Mouse (Mus musculus): Measurements from ENCODE around the gene Mapk1. TPM values are rescaled to one million over a fixed set of nuclear protein-coding genes. Genes with fewer than 3 reads are reported as not detected.
A peak's percentile ranks its signal among the peaks of the same experiment; 100 is the strongest.

Gene Mapk1
- 196 and 210 TPM in 2 replicates for polyA plus RNA-seq (2015; fragmentation: Nextera tagmentation; extraction: Ambion mirVana)

- peak within 1 kb of the TSS; percentile 98 for H3K27ac ChIP-seq (ENCODE audit: low read length)
- peak; percentile 99 for ATAC-seq
- WGBS = under 1% methylated on average over 35 of the region's 35 CpGs
- H3K9me3 ChIP-seq (ENCODE audit: control insufficient read depth, low read length) = no peaks in the 10 kb centered on the region
- peak within 1 kb of the TSS; percentile 91 for H3K9ac ChIP-seq (replicated peaks; ENCODE audit: low read depth, low read length)
- H3K27me3 ChIP-seq (replicated peaks; ENCODE audit: control insufficient read depth, insufficient read depth, low read length) = no peaks in the 10 kb centered on the region
- no peaks in the 10 kb centered on the region for H3K36me3 ChIP-seq (ENCODE audit: control insufficient read depth, insufficient read depth)
- peak within 1 kb of the TSS; percentile 79 for H3K4me2 ChIP-seq (ENCODE audit: low read length)
- H3K4me3 ChIP-seq (replicated peaks; ENCODE audit: low read length) = peak within 1 kb of the TSS; percentile 83
- peaks cover 22% of the 10 kb centered on the region for H3K4me1 ChIP-seq (replicated peaks; ENCODE audit: control insufficient read depth, insufficient read depth, low read length)
These were observed at the start of gene Mapk1 for GRCm38 (mm10) chr16:16983131-16983533. TSS of gene Mapk1 (plus strand) at chr16:16983382.

DNA sequence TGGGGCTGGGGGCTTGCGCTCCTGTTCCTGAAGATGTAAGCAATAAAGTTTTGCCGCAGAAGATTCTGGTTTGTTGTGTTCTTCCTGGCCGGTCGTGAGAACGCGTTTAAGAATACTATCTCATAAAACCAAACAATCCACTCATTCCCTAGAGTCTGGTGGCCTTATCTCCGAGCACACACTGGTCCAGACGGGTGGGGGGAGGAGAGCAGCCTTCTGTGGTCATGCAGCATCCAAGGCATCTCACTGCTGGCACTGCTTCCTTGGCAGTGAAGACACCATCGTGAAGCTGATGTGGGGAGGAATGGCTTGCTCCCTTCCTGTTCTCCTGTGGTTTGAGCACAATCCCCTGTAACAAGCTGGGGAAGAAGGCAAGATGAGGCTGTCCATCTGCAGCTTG lies 43.6 kb upstream of the Mapk1 start:
- no peaks in the 10 kb centered on the region for H3K27me3 ChIP-seq (replicated peaks; ENCODE audit: control insufficient read depth, insufficient read depth, low read length)
- no peak for ATAC-seq
- no peak overlapping the region for H3K4me3 ChIP-seq (replicated peaks; ENCODE audit: low read length)
- WGBS = 99% methylated on average over 9 of the region's 9 CpGs
- H3K9me3 ChIP-seq (ENCODE audit: control insufficient read depth, low read length) = no peaks in the 10 kb centered on the region
- H3K27ac ChIP-seq (ENCODE audit: low read length) = no peak overlapping the region
- no peaks in the 10 kb centered on the region for H3K4me1 ChIP-seq (replicated peaks; ENCODE audit: control insufficient read depth, insufficient read depth, low read length)
- H3K9ac ChIP-seq (replicated peaks; ENCODE audit: low read depth, low read length) = no peak overlapping the region
- H3K36me3 ChIP-seq (ENCODE audit: control insufficient read depth, insufficient read depth) = no peaks in the 10 kb centered on the region
- no peak overlapping the region for H3K4me2 ChIP-seq (ENCODE audit: low read length)

GRCm38 (mm10) chr16:16941078-16941477 lies 42.1 kb upstream of the Mapk1 start:
- Histone ChIP-seq H3K4me3 (replicated peaks; ENCODE audit: low read length) (no peak overlapping the region), H3K9me3 (ENCODE audit: control insufficient read depth, low read length) (no peaks in the 10 kb centered on the region), H3K27me3 (replicated peaks; ENCODE audit: control insufficient read depth, insufficient read depth, low read length) (no peaks in the 10 kb centered on the region), H3K27ac (ENCODE audit: low read length) (no peak overlapping the region), H3K4me1 (replicated peaks; ENCODE audit: control insufficient read depth, insufficient read depth, low read length) (no peaks in the 10 kb centered on the region), H3K4me2 (ENCODE audit: low read length) (no peak overlapping the region), H3K36me3 (ENCODE audit: control insufficient read depth, insufficient read depth) (no peaks in the 10 kb centered on the region), H3K9ac (replicated peaks; ENCODE audit: low read depth, low read length) (no peak overlapping the region)
- 90% methylated on average over 2 of the region's 2 CpGs for WGBS
- ATAC-seq = no peak

DNA sequence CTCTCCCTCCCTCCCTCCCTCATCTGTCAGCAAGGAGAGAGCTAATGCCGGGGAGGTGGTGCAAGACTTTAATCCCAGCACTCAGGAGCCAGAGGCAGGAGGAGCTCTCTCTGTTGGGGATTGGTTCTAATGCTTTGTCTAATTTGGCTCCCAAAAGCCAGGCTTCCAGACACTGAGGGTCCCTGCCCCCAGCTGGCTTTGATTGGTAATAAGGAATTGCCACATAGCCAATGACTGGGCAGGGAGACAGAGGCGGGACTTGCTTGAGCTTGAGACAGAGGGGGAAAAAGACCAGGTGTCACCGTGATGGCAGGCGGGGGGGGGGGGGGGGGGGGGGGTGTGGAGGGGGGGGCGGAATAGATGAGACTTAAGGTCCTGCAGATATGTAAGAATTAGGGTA lies 24.6 kb upstream of the Mapk1 start:
- no peak overlapping the region for H3K9ac ChIP-seq (replicated peaks; ENCODE audit: low read depth, low read length)
- no peaks in the 10 kb centered on the region for H3K9me3 ChIP-seq (ENCODE audit: control insufficient read depth, low read length)
- H3K27ac ChIP-seq (ENCODE audit: low read length) = no peak overlapping the region
- no peak overlapping the region for H3K4me3 ChIP-seq (replicated peaks; ENCODE audit: low read length)
- 29% methylated on average over 1 of the region's 5 CpGs for WGBS
- ATAC-seq = no peak
- no peaks in the 10 kb centered on the region for H3K4me1 ChIP-seq (replicated peaks; ENCODE audit: control insufficient read depth, insufficient read depth, low read length)
- H3K36me3 ChIP-seq (ENCODE audit: control insufficient read depth, insufficient read depth) = no peaks in the 10 kb centered on the region
- H3K27me3 ChIP-seq (replicated peaks; ENCODE audit: control insufficient read depth, insufficient read depth, low read length) = no peaks in the 10 kb centered on the region
- no peak overlapping the region for H3K4me2 ChIP-seq (ENCODE audit: low read length)

DNA sequence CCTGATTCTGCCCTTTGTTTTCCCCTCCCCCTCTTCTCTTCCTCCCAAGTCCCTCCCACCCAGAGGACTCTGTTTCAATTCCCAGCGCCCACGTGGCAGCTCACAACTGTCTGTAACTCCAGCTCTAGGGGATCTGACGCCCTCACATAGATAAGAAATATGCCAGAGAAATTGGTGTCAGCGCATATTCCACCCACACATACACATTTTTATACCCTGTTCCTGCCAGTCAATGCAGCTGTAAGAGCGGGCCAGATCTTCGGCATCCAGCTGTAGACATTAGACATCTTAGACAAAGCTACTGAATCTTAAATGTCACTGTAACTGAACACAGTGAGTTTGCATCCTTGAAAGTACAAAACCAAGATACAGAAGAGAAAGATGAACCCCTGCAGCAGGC lies 23.3 kb upstream of the Mapk1 start:
- no peak overlapping the region for H3K27ac ChIP-seq (ENCODE audit: low read length)
- no peak overlapping the region for H3K4me3 ChIP-seq (replicated peaks; ENCODE audit: low read length)
- H3K27me3 ChIP-seq (replicated peaks; ENCODE audit: control insufficient read depth, insufficient read depth, low read length) = no peaks in the 10 kb centered on the region
- H3K9me3 ChIP-seq (ENCODE audit: control insufficient read depth, low read length) = no peaks in the 10 kb centered on the region
- H3K4me2 ChIP-seq (ENCODE audit: low read length) = no peak overlapping the region
- 89% methylated on average over 6 of the region's 6 CpGs for WGBS
- no peak overlapping the region for H3K9ac ChIP-seq (replicated peaks; ENCODE audit: low read depth, low read length)
- no peaks in the 10 kb centered on the region for H3K4me1 ChIP-seq (replicated peaks; ENCODE audit: control insufficient read depth, insufficient read depth, low read length)
- ATAC-seq = no peak
- no peaks in the 10 kb centered on the region for H3K36me3 ChIP-seq (ENCODE audit: control insufficient read depth, insufficient read depth)

- Histone ChIP-seq H3K27ac (ENCODE audit: low read length) (no peak overlapping the region), H3K36me3 (ENCODE audit: control insufficient read depth, insufficient read depth) (no peaks in the 10 kb centered on the region), H3K4me2 (ENCODE audit: low read length) (no peak overlapping the region), H3K27me3 (replicated peaks; ENCODE audit: control insufficient read depth, insufficient read depth, low read length) (no peaks in the 10 kb centered on the region), H3K4me3 (replicated peaks; ENCODE audit: low read length) (no peak overlapping the region), H3K9me3 (ENCODE audit: control insufficient read depth, low read length) (no peaks in the 10 kb centered on the region), H3K4me1 (replicated peaks; ENCODE audit: control insufficient read depth, insufficient read depth, low read length) (no peaks in the 10 kb centered on the region), H3K9ac (replicated peaks; ENCODE audit: low read depth, low read length) (no peak overlapping the region)
- no peak for ATAC-seq
- WGBS = 66% methylated on average over 1 of the region's 1 CpGs
These were observed 18.0 kb upstream of the Mapk1 start for GRCm38 (mm10) chr16:16965149-16965548.

DNA sequence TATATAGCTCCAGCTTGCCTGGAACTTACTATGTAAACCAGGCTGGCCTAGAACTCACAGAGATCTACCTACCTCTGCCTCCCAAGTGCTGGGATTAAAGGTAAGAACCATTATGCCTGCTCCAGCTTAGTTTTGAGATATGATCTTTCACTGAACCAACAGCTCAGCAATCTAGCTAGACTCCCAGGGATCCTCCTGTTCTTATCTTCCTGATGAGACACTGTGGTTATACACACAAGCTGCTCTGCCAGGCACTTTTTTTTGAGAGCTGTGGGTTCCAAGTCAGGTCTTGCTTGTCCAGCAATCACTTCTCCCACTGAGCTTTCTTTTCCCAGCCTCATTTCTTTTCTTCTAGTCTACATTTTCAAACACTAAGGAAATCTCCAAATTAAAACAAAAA lies 16.9 kb upstream of the Mapk1 start:
- ATAC-seq = no peak
- no peaks in the 10 kb centered on the region for H3K4me1 ChIP-seq (replicated peaks; ENCODE audit: control insufficient read depth, insufficient read depth, low read length)
- no peak overlapping the region for H3K9ac ChIP-seq (replicated peaks; ENCODE audit: low read depth, low read length)
- H3K27ac ChIP-seq (ENCODE audit: low read length) = no peak overlapping the region
- no peak overlapping the region for H3K4me3 ChIP-seq (replicated peaks; ENCODE audit: low read length)
- H3K4me2 ChIP-seq (ENCODE audit: low read length) = no peak overlapping the region
- H3K36me3 ChIP-seq (ENCODE audit: control insufficient read depth, insufficient read depth) = no peaks in the 10 kb centered on the region
- H3K9me3 ChIP-seq (ENCODE audit: control insufficient read depth, low read length) = no peaks in the 10 kb centered on the region
- no peaks in the 10 kb centered on the region for H3K27me3 ChIP-seq (replicated peaks; ENCODE audit: control insufficient read depth, insufficient read depth, low read length)

GRCm38 (mm10) chr16:16978061-16978460 lies 5.1 kb upstream of the Mapk1 start:
- Histone ChIP-seq H3K36me3 (ENCODE audit: control insufficient read depth, insufficient read depth) (no peaks in the 10 kb centered on the region), H3K9me3 (ENCODE audit: control insufficient read depth, low read length) (peaks cover 4% of the 10 kb centered on the region; the same call in 1 of the 2 replicates), H3K9ac (replicated peaks; ENCODE audit: low read depth, low read length) (no peak overlapping the region), H3K27me3 (replicated peaks; ENCODE audit: control insufficient read depth, insufficient read depth, low read length) (no peaks in the 10 kb centered on the region), H3K4me3 (replicated peaks; ENCODE audit: low read length) (no peak overlapping the region), H3K4me1 (replicated peaks; ENCODE audit: control insufficient read depth, insufficient read depth, low read length) (peaks cover 4% of the 10 kb centered on the region; the same call in 1 of the 2 replicates), H3K4me2 (ENCODE audit: low read length) (no peak overlapping the region), H3K27ac (ENCODE audit: low read length) (no peak overlapping the region)
- no peak for ATAC-seq
- 83% methylated on average over 3 of the region's 3 CpGs for WGBS

DNA sequence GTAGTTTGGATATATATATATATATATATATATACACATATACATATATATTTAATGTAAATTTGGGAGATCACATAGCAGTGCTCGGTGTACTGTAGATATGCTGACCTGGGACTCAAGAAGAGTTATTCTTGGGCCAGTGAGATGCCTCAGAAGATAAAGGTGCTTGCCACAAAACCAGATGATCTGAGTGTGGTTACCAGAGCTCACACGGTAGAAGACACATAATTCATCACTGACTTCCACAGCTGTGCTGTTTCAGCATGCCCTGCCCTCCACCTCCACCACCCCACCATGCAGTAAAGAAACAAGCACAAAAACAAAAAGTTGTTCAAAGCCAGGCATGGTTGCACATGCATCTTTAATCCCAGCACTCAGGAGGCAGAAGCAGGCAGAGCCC lies 4.4 kb upstream of the Mapk1 start:
- H3K4me2 ChIP-seq (ENCODE audit: low read length) = no peak overlapping the region
- H3K4me1 ChIP-seq (replicated peaks; ENCODE audit: control insufficient read depth, insufficient read depth, low read length) = peaks cover 4% of the 10 kb centered on the region; the same call in 1 of the 2 replicates
- no peaks in the 10 kb centered on the region for H3K36me3 ChIP-seq (ENCODE audit: control insufficient read depth, insufficient read depth)
- no peak overlapping the region for H3K9ac ChIP-seq (replicated peaks; ENCODE audit: low read depth, low read length)
- no peak overlapping the region for H3K27ac ChIP-seq (ENCODE audit: low read length)
- no peak for ATAC-seq
- H3K9me3 ChIP-seq (ENCODE audit: control insufficient read depth, low read length) = peaks cover 4% of the 10 kb centered on the region; the same call in 1 of the 2 replicates
- no peak overlapping the region for H3K4me3 ChIP-seq (replicated peaks; ENCODE audit: low read length)
- no peaks in the 10 kb centered on the region for H3K27me3 ChIP-seq (replicated peaks; ENCODE audit: control insufficient read depth, insufficient read depth, low read length)
- whole genome bisulfite sequencing = 84% methylated on average over 2 of the region's 2 CpGs

DNA sequence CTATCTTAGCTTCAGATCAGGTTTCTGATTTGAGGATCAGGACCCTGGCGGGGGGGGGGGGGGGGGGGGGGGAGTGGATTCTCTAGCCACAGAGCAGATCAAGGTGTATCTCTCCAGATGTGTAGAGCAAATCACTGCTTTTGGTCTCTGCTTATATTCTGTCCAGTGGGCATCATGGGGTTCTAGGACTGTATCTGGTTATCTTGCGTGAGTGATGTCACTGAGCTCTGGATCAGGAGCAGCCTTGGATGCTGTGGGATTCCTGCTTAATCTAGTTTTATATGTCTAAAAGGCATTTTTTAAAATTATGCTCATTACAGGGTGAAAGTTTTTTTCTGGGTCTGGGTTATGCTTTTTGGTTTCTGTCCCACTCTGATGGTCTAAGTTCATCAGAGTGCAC lies 546 bp upstream of the Mapk1 start:
- Histone ChIP-seq H3K9me3 (ENCODE audit: control insufficient read depth, low read length) (no peaks in the 10 kb centered on the region), H3K27ac (ENCODE audit: low read length) (peak overlapping the region; percentile 98), H3K9ac (replicated peaks; ENCODE audit: low read depth, low read length) (peak overlapping the region; percentile 68), H3K27me3 (replicated peaks; ENCODE audit: control insufficient read depth, insufficient read depth, low read length) (no peaks in the 10 kb centered on the region), H3K4me1 (replicated peaks; ENCODE audit: control insufficient read depth, insufficient read depth, low read length) (peaks cover 22% of the 10 kb centered on the region), H3K4me2 (ENCODE audit: low read length) (peak overlapping the region; percentile 79), H3K36me3 (ENCODE audit: control insufficient read depth, insufficient read depth) (no peaks in the 10 kb centered on the region), H3K4me3 (replicated peaks; ENCODE audit: low read length) (peak overlapping the region; percentile 83)
- peak; percentile 34 for ATAC-seq
- 53% methylated on average over 1 of the region's 2 CpGs for WGBS
